ENCODE assay signal across 8 mouse cellular contexts in the genomic region with DNA sequence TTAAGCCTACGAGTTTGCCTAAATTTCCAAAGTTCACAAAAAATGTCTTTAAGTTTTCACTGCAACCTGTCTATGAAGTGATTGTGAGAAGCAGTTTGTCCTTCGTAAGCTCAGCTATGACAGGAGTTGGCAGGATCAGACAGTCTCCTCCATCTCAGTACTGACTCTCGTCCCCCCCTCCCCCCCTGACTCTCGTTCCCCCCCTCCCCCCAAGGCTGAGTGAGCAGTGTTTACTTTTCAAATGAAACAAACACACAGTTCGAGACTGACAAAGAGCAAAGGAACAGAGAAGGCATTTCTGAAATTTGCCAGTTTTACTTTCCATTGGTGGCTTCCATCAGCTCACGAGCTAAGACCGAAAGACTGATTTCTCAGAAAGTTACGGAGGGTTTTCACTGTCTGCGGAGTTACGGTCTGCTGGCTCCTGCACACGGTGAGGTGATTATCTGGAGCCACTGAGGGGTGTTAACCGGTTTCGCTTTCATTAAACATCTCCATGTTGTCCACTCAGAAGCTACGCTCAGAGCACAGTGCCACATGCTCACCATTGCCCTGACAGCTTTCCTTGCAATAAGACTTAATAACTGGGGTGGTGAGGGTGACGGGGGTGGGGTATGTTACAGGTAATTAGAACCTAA.
DNase-seq lines count a peak whose midpoint lies in the region; ATAC-seq and TF ChIP-seq lines count a peak whose summit lies in the region.

No protein-coding gene starts in this region.

- peak overlapping the region; percentile 36 for H3K9ac ChIP-seq in lung, embryonic 14.5 days
- H3K9ac ChIP-seq in forebrain, embryonic 15.5 days (replicated peaks) = no peak overlapping the region
- no peak overlapping the region for H3K9ac ChIP-seq in liver, embryonic 13.5 days
- no peak overlapping the region for H3K9ac ChIP-seq in stomach, embryonic 15.5 days

- peak overlapping the region; percentile 67 for H3K27ac ChIP-seq in lung, embryonic 14.5 days (ENCODE audit: low read depth)
- H3K27ac ChIP-seq in forebrain, embryonic 15.5 days (replicated peaks) = no peak overlapping the region
- H3K27ac ChIP-seq in liver, embryonic 13.5 days = peak overlapping the region; percentile 34
- peak overlapping the region; percentile 23; the same call in 1 of the 2 replicates for H3K27ac ChIP-seq in stomach, embryonic 15.5 days

- H3K27me3 ChIP-seq in lung, embryonic 14.5 days (ENCODE audit: insufficient read depth, low read length) = no peaks in the 10 kb centered on the region
- H3K27me3 ChIP-seq in forebrain, embryonic 15.5 days = peaks cover 88% of the 10 kb centered on the region
- no peaks in the 10 kb centered on the region for H3K27me3 ChIP-seq in liver, embryonic 13.5 days
- no peaks in the 10 kb centered on the region for H3K27me3 ChIP-seq in stomach, embryonic 15.5 days (replicated peaks)

- peak; percentile 62 for DNase-seq in lung, embryonic 14.5 days
- DNase-seq in lung, postnatal 10 days = no peak
- no peak for DNase-seq in liver, embryonic 13.5 days
- DNase-seq in MN1 (ENCODE audit: low spot score) (no peak), adipocyte (ENCODE audit: low spot score) (no peak)

- peak; percentile 66 for ATAC-seq in lung, embryonic 14.5 days (ENCODE audit: insufficient read depth)
- no peak for ATAC-seq in forebrain, embryonic 15.5 days (replicated peaks)
- ATAC-seq in liver, embryonic 13.5 days (ENCODE audit: low read depth) = no peak
- ATAC-seq in stomach, embryonic 15.5 days (ENCODE audit: insufficient read depth, low FRiP score, low read depth) = peak; percentile 58
- no peak for ATAC-seq in frontal cortex, adult (ENCODE audit: low TSS enrichment)

- H3K4me3 ChIP-seq in lung, embryonic 14.5 days (ENCODE audit: low read depth, low read length) = peak overlapping the region; percentile 18
- no peak overlapping the region for H3K4me3 ChIP-seq in forebrain, embryonic 15.5 days
- no peak overlapping the region for H3K4me3 ChIP-seq in liver, embryonic 13.5 days (replicated peaks)
- peak overlapping the region; percentile 24 for H3K4me3 ChIP-seq in stomach, embryonic 15.5 days (replicated peaks)

- TF ChIP-seq CTCF in lung, embryonic 14.5 days (IDR thresholded peaks at IDR 0.05; ENCODE audit: low read depth) = no peak

- peaks cover 13% of the 10 kb centered on the region; the same call in 1 of the 2 replicates for H3K36me3 ChIP-seq in lung, embryonic 14.5 days (ENCODE audit: insufficient read depth)
- no peaks in the 10 kb centered on the region for H3K36me3 ChIP-seq in forebrain, embryonic 15.5 days
- H3K36me3 ChIP-seq in liver, embryonic 13.5 days = peaks cover 3% of the 10 kb centered on the region; the same call in 1 of the 2 replicates
- 0 out of 2 replicates have a peak, but pooled peaks cover 2% of the 10 kb centered on the region for H3K36me3 ChIP-seq in stomach, embryonic 15.5 days

- 20% methylated on average over 15 of the region's 15 CpGs for WGBS in lung, embryonic 14.5 days
- 7% methylated on average over 15 of the region's 15 CpGs for WGBS in forebrain, embryonic 15.5 days
- WGBS in liver, embryonic 13.5 days (ENCODE audit: insufficient replicate concordance) = 66% methylated on average over 15 of the region's 15 CpGs
- WGBS in stomach, embryonic 15.5 days = 29% methylated on average over 15 of the region's 15 CpGs

- H3K9me3 ChIP-seq in lung, embryonic 14.5 days (ENCODE audit: low read depth, low read length) = no peaks in the 10 kb centered on the region
- no peaks in the 10 kb centered on the region for H3K9me3 ChIP-seq in forebrain, embryonic 15.5 days
- no peaks in the 10 kb centered on the region for H3K9me3 ChIP-seq in liver, embryonic 13.5 days (replicated peaks)
- no peaks in the 10 kb centered on the region for H3K9me3 ChIP-seq in stomach, embryonic 15.5 days

- H3K4me1 ChIP-seq in lung, embryonic 14.5 days (ENCODE audit: insufficient read depth) = peaks cover 21% of the 10 kb centered on the region
- H3K4me1 ChIP-seq in forebrain, embryonic 15.5 days = peaks cover 32% of the 10 kb centered on the region
- H3K4me1 ChIP-seq in liver, embryonic 13.5 days (replicated peaks) = peaks cover 29% of the 10 kb centered on the region
- peaks cover 15% of the 10 kb centered on the region; the same call in 1 of the 2 replicates for H3K4me1 ChIP-seq in stomach, embryonic 15.5 days

- peak overlapping the region; percentile 58 for H3K4me2 ChIP-seq in lung, embryonic 14.5 days
- H3K4me2 ChIP-seq in forebrain, embryonic 15.5 days (replicated peaks) = peak overlapping the region; percentile 25
- H3K4me2 ChIP-seq in liver, embryonic 13.5 days = peak overlapping the region; percentile 36
- peak overlapping the region; percentile 46 for H3K4me2 ChIP-seq in stomach, embryonic 15.5 days

Comparison
In these comparisons a context has a peak if more than half of its experiments do, and no peak if none do; other contexts are left out.
1. ATAC-seq: peak in lung, embryonic 14.5 days (single experiment) and stomach, embryonic 15.5 days (single experiment); none in forebrain, embryonic 15.5 days (single experiment), liver, embryonic 13.5 days (single experiment) and frontal cortex, adult (single experiment).
2. H3K4me3 ChIP-seq: peak in lung, embryonic 14.5 days (single experiment) and stomach, embryonic 15.5 days (single experiment); none in forebrain, embryonic 15.5 days (single experiment) and liver, embryonic 13.5 days (single experiment).
3. Peak in every context shown above with its lines, with median percentiles within 50 percentile points of each other: H3K4me2 ChIP-seq.